Mouse (Mus musculus) cerebellum, adult 2 months (tissue): Measurements from ENCODE around the gene Tll2.

Experiments used
- CTCF ChIP-seq: fragments of 200-500 bp; IDR thresholded peaks from 2 replicates; pipeline ENCODE4 v1.5.1; 2011; ENCODE audit warnings: low read depth, mild to moderate bottlenecking, control low read depth, low read length, moderate library complexity, borderline replicate concordance; ENCODE audit not compliant: insufficient read depth
- POLR2A ChIP-seq: fragments of 200-500 bp; IDR thresholded peaks from 2 replicates; pipeline ENCODE4 v1.6.1; 2011; ENCODE audit warnings: low read length, control low read depth, borderline replicate concordance; ENCODE audit not compliant: insufficient read depth

DNA sequence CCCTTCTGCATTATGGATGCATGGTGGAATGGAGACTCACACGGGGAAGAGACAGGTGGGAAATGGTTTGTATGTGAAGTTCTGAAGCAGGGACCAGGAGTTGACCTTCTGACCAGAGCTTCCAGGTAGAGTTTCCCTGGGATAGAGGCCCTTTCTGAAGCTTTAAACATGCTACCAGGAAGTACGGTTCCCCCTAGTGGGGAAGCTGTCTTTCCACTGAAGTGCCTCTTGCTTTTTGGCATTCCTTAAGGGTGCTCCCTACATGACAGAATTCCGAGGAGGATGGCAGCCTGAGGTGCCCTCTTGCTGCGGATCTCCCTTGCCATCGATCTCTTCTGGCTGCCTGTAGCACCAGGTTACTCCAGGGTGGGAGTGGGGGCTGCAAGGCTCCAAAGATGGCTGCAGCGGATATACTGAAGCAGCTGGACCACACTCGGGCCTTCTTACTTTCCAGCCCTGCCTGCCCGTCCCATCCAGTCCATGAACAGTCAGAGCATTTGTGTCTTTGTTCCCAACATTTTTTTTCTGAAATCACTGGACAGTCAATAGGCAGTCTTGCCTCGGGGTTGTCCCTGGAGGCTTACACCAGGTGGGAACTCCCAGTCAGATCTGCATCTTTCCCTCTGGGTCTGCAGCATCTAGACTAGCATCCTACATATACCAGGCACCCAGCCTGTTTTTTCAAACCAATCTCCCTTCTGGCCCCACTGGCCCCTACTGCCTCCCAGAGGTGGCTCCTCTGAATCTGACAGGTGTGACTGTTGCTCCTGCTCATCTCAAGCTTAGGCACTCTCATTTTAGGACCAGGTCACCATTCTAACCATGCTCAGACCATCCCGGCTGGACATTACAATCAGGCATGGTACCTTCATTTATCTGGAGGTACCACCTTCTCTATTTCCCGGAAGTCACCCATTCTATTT is 2.2 kb downstream of the Tll2 start:
- no peak for TF ChIP-seq POLR2A
- peak; percentile 30; the same call in 1 of the 2 replicates for TF ChIP-seq CTCF
